Mouse (Mus musculus): Measurements from ENCODE around the gene Klrd1. TPM values are rescaled to one million over a fixed set of nuclear protein-coding genes. Genes with fewer than 3 reads are reported as not detected.
"Not testable (repeated sequence)": the region's sequence is repeated elsewhere in the genome, so short reads cannot be mapped to it uniquely, and the experiment has no call there.

Gene Klrd1
- polyA plus RNA-seq, 1 experiment from 2014 or later, result not detected

- no peak overlapping the region for H3K4me3 ChIP-seq
- 68% methylated on average over 4 of the region's 4 CpGs for WGBS
- ATAC-seq (ENCODE audit: low FRiP score), result no peak
- no peaks in the 10 kb centered on the region for H3K36me3 ChIP-seq
- no peak overlapping the region for H3K9ac ChIP-seq
- no peaks in the 10 kb centered on the region for H3K4me1 ChIP-seq (replicated peaks)
- no peaks in the 10 kb centered on the region for H3K9me3 ChIP-seq
- no peaks in the 10 kb centered on the region for H3K27me3 ChIP-seq
- H3K27ac ChIP-seq, result no peak overlapping the region
- H3K4me2 ChIP-seq, result no peak overlapping the region
Observed at GRCm38 (mm10) chr6:129581274-129581673, 10.3 kb upstream of the Klrd1 start.

- no peak overlapping the region for H3K4me3 ChIP-seq
- H3K4me1 ChIP-seq (replicated peaks), result no peaks in the 10 kb centered on the region
- H3K27me3 ChIP-seq, result no peaks in the 10 kb centered on the region
- no peaks in the 10 kb centered on the region for H3K9me3 ChIP-seq
- WGBS, result 84% methylated on average over 4 of the region's 4 CpGs
- H3K4me2 ChIP-seq, result no peak overlapping the region
- H3K36me3 ChIP-seq, result no peaks in the 10 kb centered on the region
- H3K27ac ChIP-seq, result no peak overlapping the region
- ATAC-seq (ENCODE audit: low FRiP score), result no peak
- no peak overlapping the region for H3K9ac ChIP-seq
Observed at GRCm38 (mm10) chr6:129581896-129582295, 9.7 kb upstream of the Klrd1 start.

- H3K27ac ChIP-seq, result no peak overlapping the region
- H3K27me3 ChIP-seq, result no peaks in the 10 kb centered on the region
- no peak overlapping the region for H3K4me2 ChIP-seq
- H3K9me3 ChIP-seq, result no peaks in the 10 kb centered on the region
- H3K4me1 ChIP-seq (replicated peaks), result no peaks in the 10 kb centered on the region
- no peak for ATAC-seq (ENCODE audit: low FRiP score)
- no peaks in the 10 kb centered on the region for H3K36me3 ChIP-seq
- H3K4me3 ChIP-seq, result no peak overlapping the region
- no peak overlapping the region for H3K9ac ChIP-seq
- WGBS, result 79% methylated on average over 3 of the region's 3 CpGs
Observed at GRCm38 (mm10) chr6:129583014-129583413, 8.6 kb upstream of the Klrd1 start.

- H3K27ac ChIP-seq, result no peak overlapping the region
- no peak for ATAC-seq (ENCODE audit: low FRiP score)
- no peaks in the 10 kb centered on the region for H3K27me3 ChIP-seq
- no peak overlapping the region for H3K4me2 ChIP-seq
- H3K4me3 ChIP-seq, result no peak overlapping the region
- H3K9ac ChIP-seq, result no peak overlapping the region
- H3K36me3 ChIP-seq, result no peaks in the 10 kb centered on the region
- no peaks in the 10 kb centered on the region for H3K4me1 ChIP-seq (replicated peaks)
- H3K9me3 ChIP-seq, result no peaks in the 10 kb centered on the region
Observed at GRCm38 (mm10) chr6:129608372-129608771, 16.8 kb downstream of the Klrd1 start.

- Histone ChIP-seq H3K9ac (no peak within 1 kb of the TSS), H3K9me3 (no peaks in the 10 kb centered on the region), H3K4me1 (replicated peaks) (no peaks in the 10 kb centered on the region), H3K36me3 (no peaks in the 10 kb centered on the region), H3K27me3 (no peaks in the 10 kb centered on the region), H3K4me3 (no peak within 1 kb of the TSS), H3K27ac (no peak within 1 kb of the TSS), H3K4me2 (no peak within 1 kb of the TSS)
- 80% methylated on average over 4 of the region's 4 CpGs for WGBS
- no peak for ATAC-seq (ENCODE audit: low FRiP score)
Observed at GRCm38 (mm10) chr6:129623735-129624134, 32.2 kb downstream of the Klrd1 start, which contains the start of gene Klrk1. Klrk1 (minus strand) TSS chr6:129623864.

GRCm38 (mm10) chr6:129631046-129631445 lies 39.5 kb downstream of the Klrd1 start:
- ATAC-seq (ENCODE audit: low FRiP score), result not testable (repeated sequence)
- 84% methylated on average over 2 of the region's 2 CpGs for WGBS

GRCm38 (mm10) chr6:129643237-129643636 lies 51.7 kb downstream of the Klrd1 start, which contains the start of gene Klrc3:
Klrc3 (minus strand) TSS chr6:129643337.
- not testable (repeated sequence) for H3K9ac ChIP-seq; H3K4me2 ChIP-seq; H3K4me1 ChIP-seq (replicated peaks); H3K4me3 ChIP-seq; H3K36me3 ChIP-seq; H3K27ac ChIP-seq; ATAC-seq (ENCODE audit: low FRiP score); H3K9me3 ChIP-seq; H3K27me3 ChIP-seq
- 87% methylated on average over 3 of the region's 3 CpGs for WGBS

More at GRCm38 (mm10) chr6:129631046-129631445, 39.5 kb downstream of the Klrd1 start:
- H3K4me3 ChIP-seq; H3K4me2 ChIP-seq; H3K4me1 ChIP-seq (replicated peaks); H3K9me3 ChIP-seq; H3K9ac ChIP-seq; H3K27ac ChIP-seq; H3K36me3 ChIP-seq; H3K27me3 ChIP-seq: not testable (repeated sequence)

GRCm38 (mm10) chr6:129644054-129644453 lies 52.5 kb downstream of the Klrd1 start:
- not testable (repeated sequence) for ATAC-seq (ENCODE audit: low FRiP score); H3K4me2 ChIP-seq; H3K27ac ChIP-seq; H3K9me3 ChIP-seq; H3K9ac ChIP-seq; H3K27me3 ChIP-seq; H3K36me3 ChIP-seq; H3K4me1 ChIP-seq (replicated peaks); H3K4me3 ChIP-seq
- WGBS, result 100% methylated on average over 1 of the region's 3 CpGs

Other genes starting within 250 kb of the Klrd1 start
- gene Clec12a, start 249.1 kb upstream of the Klrd1 start, polyA plus RNA-seq (2015; fragmentation: Nextera tagmentation; extraction: Ambion mirVana), result 0.14 and 0.18 TPM in 2 replicates
- gene Clec12b, start 205.9 kb upstream of the Klrd1 start, polyA plus RNA-seq (2015; fragmentation: Nextera tagmentation; extraction: Ambion mirVana), result 0.21 and 0.41 TPM in 2 replicates
- 3.2 and 4.8 TPM in 2 replicates for gene Clec1b, start 194.5 kb upstream of the Klrd1 start, polyA plus RNA-seq (2015; fragmentation: Nextera tagmentation; extraction: Ambion mirVana)
- gene Clec9a, start 182.9 kb upstream of the Klrd1 start, polyA plus RNA-seq (2015; fragmentation: Nextera tagmentation; extraction: Ambion mirVana), result 0.13 and 0.16 TPM in 2 replicates
- gene Clec1a, start 139.8 kb upstream of the Klrd1 start, polyA plus RNA-seq (2015; fragmentation: Nextera tagmentation; extraction: Ambion mirVana), result 1.3 and 1.9 TPM in 2 replicates
- not detected in 2 replicates for gene Olr1, start 84.6 kb upstream of the Klrd1 start, polyA plus RNA-seq (2015; fragmentation: Nextera tagmentation; extraction: Ambion mirVana)
- gene Tmem52b, start 79.2 kb upstream of the Klrd1 start, polyA plus RNA-seq (2015; fragmentation: Nextera tagmentation; extraction: Ambion mirVana), result not detected in 2 replicates
- gene Gabarapl1, start 58.6 kb upstream of the Klrd1 start, polyA plus RNA-seq (2015; fragmentation: Nextera tagmentation; extraction: Ambion mirVana), result 175 and 180 TPM in 2 replicates
- 0.10 TPM in 1 of 2 replicates, not detected in the other for gene Klre1, start 13.9 kb upstream of the Klrd1 start, polyA plus RNA-seq (2015; fragmentation: Nextera tagmentation; extraction: Ambion mirVana)
- 0.32 and 0.36 TPM in 2 replicates for gene Klrk1, start 32.1 kb downstream of the Klrd1 start, polyA plus RNA-seq (2015; fragmentation: Nextera tagmentation; extraction: Ambion mirVana)
- not detected in 2 replicates for gene Klrc3, start 51.6 kb downstream of the Klrd1 start, polyA plus RNA-seq (2015; fragmentation: Nextera tagmentation; extraction: Ambion mirVana)
- not detected in 2 replicates for gene Klrc2, start 68.9 kb downstream of the Klrd1 start, polyA plus RNA-seq (2015; fragmentation: Nextera tagmentation; extraction: Ambion mirVana)
- gene Klrc1, start 87.2 kb downstream of the Klrd1 start, polyA plus RNA-seq (2015; fragmentation: Nextera tagmentation; extraction: Ambion mirVana), result not detected in 2 replicates
- gene Klri1, start 125.3 kb downstream of the Klrd1 start, polyA plus RNA-seq (2015; fragmentation: Nextera tagmentation; extraction: Ambion mirVana), result not detected in 2 replicates
- not detected in 2 replicates for gene Klri2, start 148.7 kb downstream of the Klrd1 start, polyA plus RNA-seq (2015; fragmentation: Nextera tagmentation; extraction: Ambion mirVana)
- gene Gm156, start 192.5 kb downstream of the Klrd1 start, polyA plus RNA-seq (2015; fragmentation: Nextera tagmentation; extraction: Ambion mirVana), result not detected in 2 replicates